Mouse (Mus musculus): ENCODE measurements around the gene Gstp1.
"Not testable (repeated sequence)": the region's sequence is repeated elsewhere in the genome, so short reads cannot be mapped to it uniquely, and the experiment has no call there.

Gstp1 gene

DNA sequence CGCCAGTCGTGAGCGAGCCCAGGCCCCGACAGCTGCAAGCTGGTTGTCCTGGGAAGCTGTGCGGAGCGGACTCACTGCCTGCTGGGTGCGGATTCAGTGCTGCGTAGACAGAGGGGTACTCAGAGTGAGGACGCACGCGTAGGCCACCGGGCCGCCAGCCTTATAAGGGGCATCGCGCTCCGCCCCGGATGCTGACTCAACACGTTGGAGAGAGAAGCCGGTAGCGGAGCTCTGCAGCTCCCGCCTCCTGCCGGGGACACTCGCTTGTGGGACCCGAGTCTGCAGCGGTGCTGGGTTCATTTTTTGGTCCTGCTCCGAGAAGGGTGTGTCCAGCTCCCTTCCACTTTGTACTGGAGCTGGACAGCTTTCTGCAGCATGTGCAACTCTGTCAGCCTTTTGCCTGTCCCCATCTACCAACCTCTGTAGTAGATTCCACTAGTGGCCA is at the start of gene Gstp1:
TSS of gene Gstp1 (minus strand) at position 198 of the 445 bp plus-strand sequence.
- peak; percentile 95 for DNase-seq

GRCm38 (mm10) chr19:4087090-4087489 is 49.3 kb upstream of the Gstp1 start:
- DNase-seq = no peak

GRCm38 (mm10) chr19:4086156-4086555 is 48.4 kb upstream of the Gstp1 start:
- no peak for DNase-seq

- DNase-seq = no peak
Measured at GRCm38 (mm10) chr19:4084984-4085383, 47.2 kb upstream of the Gstp1 start.

DNA sequence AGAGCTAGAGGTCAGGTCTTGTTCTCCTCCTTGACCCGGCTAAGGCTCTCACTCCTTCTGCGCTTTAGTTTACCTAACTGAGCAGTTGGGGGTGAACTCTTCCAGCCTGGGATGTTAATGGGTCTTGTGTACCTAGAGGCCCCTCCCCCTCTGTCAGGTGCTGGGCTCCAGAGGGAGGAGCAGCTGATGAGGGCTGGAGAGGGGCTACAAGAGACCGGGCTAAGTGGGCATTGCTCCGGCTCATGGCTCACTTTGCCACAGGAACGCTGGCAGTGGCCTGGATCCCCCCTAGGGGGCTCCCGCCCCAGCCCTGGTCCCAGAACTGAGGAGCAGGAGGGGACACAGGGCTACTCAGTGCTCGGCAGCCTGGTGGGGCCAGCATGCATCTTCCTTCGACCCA is 46.0 kb upstream of the Gstp1 start:
- DNase-seq = no peak

DNA sequence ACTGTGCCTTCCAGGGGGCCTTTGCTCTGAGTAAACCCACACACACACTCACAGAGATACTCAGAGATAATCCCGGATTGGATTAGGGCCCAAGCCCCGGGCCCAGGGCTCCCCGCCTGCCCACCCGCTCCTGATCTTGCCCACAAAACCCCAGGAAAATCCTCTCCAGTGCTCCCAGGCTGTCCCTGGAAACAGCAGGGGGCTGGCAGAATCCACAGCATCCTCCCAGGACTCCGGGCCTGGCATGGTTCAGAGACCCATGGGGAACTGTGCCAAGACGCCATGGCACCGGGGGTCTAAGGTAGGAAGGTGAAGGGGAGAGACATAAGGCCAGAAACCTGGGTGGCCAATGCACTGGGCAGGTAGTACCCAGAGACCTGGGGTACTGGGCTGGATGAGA is 45.5 kb upstream of the Gstp1 start:
- no peak for DNase-seq

GRCm38 (mm10) chr19:4082219-4082965 is 44.6 kb upstream of the Gstp1 start:
- no peak for DNase-seq

DNA sequence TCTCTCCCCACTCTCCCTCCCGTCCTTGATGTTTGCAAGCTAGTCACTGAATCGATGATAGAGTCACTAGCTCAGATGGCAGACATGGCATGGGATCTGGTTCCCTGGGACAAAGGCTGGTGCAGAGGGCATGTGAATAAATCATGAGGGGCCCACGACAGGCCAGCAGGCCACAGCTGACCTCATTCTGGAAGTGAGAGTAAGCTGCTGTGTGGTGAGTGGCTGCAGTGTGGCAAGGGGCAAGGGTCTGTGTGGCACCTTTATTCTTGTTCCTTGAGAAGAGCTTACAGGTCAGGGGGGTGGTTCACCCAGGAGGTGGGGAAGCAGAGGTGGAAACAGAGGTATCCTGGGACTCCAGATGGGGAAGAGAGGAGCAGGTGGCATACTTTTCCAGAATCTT is 43.6 kb upstream of the Gstp1 start, which contains the start of gene Cabp2:
TSS of gene Cabp2 (plus strand) at position 185 of the 400 bp plus-strand sequence.
- no peak for DNase-seq

DNA sequence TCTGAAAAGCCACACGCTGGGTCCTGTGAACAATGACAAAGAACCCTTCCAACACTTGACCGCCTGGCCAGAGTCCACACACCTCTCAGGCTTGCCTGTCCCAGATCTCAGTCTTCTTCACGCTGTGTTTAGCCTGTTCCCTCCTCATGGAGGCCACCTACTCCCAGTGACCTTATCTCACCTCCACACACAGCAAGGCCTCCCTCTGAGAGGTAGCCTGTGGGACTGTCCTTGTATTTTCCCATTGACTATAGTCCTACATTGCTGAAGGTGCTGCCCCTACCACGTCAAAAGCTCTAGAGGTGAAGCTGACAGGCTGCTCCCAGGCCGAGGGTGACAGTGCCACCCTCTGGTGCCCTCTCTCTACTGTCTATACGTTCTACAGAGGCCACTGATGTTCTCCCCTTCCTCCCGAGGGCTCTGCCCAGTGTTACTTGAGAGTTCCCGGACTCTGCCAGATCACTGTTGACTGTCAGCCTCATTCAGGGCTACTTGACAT is 42.8 kb upstream of the Gstp1 start:
- no peak for DNase-seq

GRCm38 (mm10) chr19:4079594-4079993 is 41.8 kb upstream of the Gstp1 start:
- no peak for DNase-seq

DNA sequence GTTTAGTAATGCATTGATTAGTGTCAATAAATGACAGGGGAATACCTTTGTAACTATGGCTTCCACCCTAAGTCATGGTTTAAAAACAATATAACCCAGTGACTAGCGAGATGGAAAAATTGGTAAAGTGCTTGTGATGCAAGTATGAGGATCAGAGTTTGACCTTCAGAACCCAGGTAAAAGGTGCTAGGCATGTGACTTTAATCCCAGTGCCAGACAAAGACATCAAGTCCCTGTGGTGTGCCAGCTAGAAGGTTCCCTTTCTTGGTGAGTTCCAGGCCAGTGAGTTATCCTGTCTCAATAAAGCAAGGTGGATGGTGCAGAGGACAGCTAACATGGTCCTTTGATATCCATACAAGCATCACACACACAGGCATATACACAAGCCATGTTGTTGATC is 37.7 kb upstream of the Gstp1 start:
- no peak for DNase-seq

DNA sequence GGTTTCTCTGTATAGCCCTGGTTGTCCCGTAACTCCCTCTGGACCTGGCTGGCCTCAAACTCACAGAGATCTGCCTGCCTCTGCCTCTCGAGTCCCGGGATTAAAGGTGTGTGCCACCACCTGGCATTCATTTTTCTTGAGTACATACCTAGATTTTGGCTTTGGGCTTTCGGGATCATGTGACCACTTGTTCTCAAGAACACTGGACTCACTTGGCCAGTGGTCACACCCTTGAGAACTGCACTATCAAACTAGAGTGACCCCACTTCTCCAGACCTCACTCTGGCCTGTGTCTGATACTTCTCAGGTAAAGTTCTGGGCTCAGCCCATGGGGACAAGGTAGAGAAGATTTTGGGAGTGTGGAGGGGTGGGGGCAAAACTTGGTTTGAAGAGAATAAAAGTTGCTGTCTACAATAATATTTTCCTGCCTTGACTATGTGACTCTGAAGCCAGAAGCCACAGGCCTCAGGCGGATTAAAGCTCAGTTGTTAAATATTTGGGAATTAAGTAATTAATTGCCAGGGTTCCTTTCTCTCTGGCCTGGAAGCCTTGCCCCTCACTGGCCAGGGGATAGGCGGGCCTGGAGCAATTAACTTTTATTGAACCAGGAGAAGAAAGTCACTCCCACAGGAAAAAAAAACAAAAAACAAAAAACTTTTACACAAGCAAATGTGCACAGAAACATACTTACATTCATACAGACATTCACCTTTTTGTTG is 35.1 kb upstream of the Gstp1 start:
- no peak for DNase-seq

GRCm38 (mm10) chr19:4071406-4071805 is 33.6 kb upstream of the Gstp1 start:
- DNase-seq = no peak

GRCm38 (mm10) chr19:4070756-4071155 is 33.0 kb upstream of the Gstp1 start:
- no peak for DNase-seq

DNA sequence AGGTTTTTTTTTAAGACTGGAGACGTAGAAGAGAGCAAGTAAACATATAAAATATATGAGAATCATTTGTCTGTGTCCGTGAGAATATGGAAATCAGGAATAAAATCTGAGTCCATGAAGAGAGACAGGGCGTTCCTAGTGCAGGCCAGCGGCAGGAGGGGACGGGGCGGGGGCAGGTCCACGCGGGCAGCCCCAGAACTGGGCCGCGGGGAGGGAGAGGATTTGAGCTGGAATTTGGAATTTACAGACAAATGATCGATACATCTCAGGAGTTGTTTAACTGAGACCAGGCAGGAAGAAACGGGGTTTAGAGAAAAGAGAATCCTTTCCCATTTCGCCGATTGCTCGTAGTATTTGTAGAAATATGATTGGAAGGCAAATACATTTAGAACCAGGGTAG is 32.5 kb upstream of the Gstp1 start:
- no peak for DNase-seq

DNA sequence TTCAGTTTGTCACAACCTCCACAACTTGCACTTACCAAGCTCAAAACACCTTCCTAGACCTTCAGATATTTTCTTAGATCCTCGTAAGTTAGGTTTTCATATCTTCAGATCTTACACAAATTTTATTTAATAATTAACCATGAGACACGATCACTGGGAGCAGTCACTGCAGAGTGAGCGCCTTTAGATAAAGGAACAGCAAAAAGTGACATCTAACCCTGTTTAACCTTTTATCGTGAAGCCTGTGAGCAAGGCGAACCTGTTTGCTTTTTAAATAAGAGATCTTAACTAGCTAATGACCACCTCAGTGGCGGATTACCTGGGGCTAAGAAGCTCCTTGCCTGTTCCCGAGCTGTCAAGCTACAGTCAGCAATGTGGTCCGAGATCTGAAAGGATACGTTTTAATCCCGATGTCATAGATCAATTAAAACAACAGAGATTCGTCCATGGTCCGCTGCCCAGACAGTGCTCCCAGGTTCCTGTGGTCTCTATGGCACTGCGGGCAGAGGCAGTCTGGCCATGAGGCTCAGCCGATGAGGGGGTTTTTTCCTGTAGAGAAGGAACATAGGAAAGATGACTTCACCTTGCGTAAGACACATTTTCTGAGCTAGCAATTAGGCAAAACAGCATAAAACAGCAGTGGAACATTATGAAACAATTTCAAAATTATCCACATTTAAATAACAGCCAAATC is 31.1 kb upstream of the Gstp1 start:
- no peak for DNase-seq

- DNase-seq = not testable (repeated sequence)
Measured at GRCm38 (mm10) chr19:4068242-4068641, 30.5 kb upstream of the Gstp1 start.

DNA sequence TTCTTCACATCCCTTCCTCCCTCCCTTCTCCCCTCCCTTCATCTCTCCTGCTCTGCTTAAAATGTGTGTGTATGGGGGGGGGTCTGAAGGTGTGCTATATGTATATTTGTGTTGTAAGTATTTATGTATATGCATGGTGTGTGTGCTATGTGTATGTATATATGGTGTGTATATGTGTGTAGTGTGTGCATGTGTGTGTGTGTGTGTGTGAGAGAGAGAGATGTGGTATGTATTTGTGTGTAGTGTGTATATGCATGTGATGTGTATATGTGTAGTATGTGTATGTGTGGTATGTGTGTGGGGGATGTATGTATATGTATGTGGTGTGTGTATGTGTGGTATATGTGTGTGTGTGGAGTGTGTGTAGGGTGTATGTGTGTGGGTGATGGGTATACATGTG is 29.1 kb upstream of the Gstp1 start:
- no peak for DNase-seq

DNA sequence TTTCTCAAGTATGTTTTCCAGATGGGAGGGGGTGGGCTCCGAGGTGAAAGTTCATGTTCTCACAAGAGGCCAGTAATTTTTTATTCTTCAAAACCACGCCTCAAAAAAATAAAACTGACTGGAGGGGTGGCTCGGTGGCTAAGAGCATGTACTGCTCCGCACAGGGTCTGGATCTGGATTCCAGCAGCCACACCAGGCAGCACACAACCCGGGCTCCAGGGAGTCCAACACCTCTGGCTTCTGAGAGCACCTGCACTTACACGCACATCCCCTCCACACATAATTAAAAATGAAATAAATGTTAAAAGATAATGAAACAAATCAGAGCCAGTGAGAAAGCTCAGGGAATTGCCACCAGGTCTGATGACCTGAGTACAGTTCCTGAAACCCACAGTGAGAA is 28.5 kb upstream of the Gstp1 start:
- DNase-seq = no peak

DNA sequence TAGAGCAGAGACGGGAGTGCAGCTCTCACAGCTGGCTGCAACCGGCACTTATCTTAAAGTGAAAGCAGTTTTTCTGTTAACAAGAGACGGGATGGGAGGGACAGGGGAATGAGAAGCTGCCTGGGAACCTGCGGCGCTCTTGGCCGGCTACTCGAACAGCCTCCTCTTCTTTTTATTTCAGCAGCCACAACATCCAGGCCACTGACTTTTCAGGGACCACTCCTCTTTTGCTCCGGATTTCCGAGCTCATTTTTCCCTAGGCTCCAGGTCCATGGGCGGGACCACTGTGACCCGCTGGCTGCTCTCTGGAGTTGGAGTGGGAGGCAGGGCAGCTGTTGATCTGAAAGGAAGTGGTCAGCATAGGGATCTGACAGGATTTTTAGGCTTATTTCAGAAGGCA is 26.7 kb upstream of the Gstp1 start:
- not testable (repeated sequence) for DNase-seq

DNA sequence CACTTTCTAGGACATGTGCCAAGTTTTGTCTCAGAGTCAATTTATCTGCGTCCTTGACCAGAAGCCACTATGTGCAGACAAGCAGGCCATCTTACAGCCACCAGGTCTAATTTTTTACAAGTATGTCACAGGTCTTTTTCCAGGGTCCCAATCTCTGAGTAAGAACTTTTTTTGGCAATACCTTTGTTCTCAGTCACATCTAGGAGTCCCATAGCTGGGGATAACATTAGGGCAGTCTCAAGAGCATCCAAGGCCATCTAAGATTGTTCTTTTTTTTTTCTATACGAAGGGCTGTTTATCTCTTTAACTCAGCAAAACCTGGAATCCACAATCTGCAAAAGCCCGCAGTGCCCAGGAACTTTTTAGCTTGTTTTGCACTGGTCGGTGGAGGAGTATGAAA is 25.6 kb upstream of the Gstp1 start:
- DNase-seq = not testable (repeated sequence)

DNA sequence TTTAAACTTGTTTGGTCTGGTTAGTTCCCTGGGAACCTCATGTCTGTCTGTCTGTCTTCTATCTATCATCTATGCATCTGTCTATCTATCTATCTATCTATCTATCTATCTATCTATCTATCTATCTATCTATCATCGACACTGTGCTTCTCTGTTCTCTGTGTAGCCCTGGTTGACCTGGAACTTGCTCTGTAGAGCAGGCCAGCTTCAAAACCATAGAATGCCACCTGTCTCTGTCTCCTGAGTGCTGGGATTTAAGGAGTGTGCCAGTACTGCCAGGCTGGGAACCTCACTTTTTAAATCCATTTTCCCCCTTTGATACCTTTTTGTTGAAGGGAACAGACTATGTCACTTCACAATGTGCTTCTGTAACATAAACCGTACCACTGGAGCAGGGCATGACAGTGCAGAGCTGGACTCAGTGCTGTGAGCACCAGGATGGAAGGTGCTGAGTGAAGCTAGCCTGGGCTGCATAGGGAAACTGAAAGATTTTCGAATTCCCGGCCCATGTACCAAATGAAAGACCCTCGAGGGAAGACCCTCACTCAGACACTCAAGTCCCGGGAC is 23.2 kb upstream of the Gstp1 start:
- no peak for DNase-seq

All from lung, postnatal 10 days (tissue).